Mouse (Mus musculus): Measurements from ENCODE around the gene Rab39. TPM values are rescaled to one million over a fixed set of nuclear protein-coding genes. Genes with fewer than 3 reads are reported as not detected.

The Rab39 gene
- polyA plus RNA-seq, 1 experiment from 2014 or later = 1.4 TPM

- no peak for DNase-seq (ENCODE audit: low spot score)
- no peaks in the 10 kb centered on the region for H3K27me3 ChIP-seq (replicated peaks; ENCODE audit: low read depth, poor library complexity, severe bottlenecking)
- H3K4me1 ChIP-seq = no peaks in the 10 kb centered on the region
- WGBS = 71% methylated on average over 4 of the region's 4 CpGs
- no peaks in the 10 kb centered on the region for H3K36me3 ChIP-seq (replicated peaks)
- H3K9me3 ChIP-seq = 0 out of 2 replicates have a peak, but pooled peaks cover 2% of the 10 kb centered on the region
- no peak overlapping the region for H3K4me3 ChIP-seq
- no peak overlapping the region for H3K27ac ChIP-seq (replicated peaks)
Observed at GRCm38 (mm10) chr9:53676921-53677320, 29.1 kb downstream of the Rab39 start.

DNA sequence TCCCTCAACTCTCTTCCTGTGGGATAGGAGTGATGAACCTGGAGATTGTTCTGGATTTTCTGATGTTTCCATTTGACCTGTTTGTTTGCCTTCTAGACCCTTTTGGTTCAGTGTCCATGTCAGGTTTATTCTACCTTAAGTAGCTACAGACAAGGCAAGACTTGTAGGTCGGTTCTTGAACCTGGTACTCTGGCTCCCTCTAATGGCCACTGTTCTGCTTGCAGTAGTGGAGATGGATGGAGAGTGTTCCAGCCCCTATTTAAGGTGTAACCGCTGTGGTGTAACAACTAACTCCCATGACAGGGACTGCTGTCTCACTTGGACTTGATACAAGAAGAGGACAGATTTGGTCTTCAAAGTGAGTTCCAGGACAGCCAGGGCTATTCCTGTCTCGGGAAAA lies 32.5 kb downstream of the Rab39 start:
- Histone ChIP-seq H3K4me3 (no peak overlapping the region), H3K9me3 (0 out of 2 replicates have a peak, but pooled peaks cover 2% of the 10 kb centered on the region), H3K4me1 (peaks cover 3% of the 10 kb centered on the region; the same call in 1 of the 2 replicates), H3K27me3 (replicated peaks; ENCODE audit: low read depth, poor library complexity, severe bottlenecking) (no peaks in the 10 kb centered on the region), H3K27ac (replicated peaks) (no peak overlapping the region), H3K36me3 (replicated peaks) (no peaks in the 10 kb centered on the region)
- WGBS = 21% methylated on average over 3 of the region's 3 CpGs
- peak; percentile 56 for DNase-seq (ENCODE audit: low spot score)

GRCm38 (mm10) chr9:53669680-53670219 lies 36.3 kb downstream of the Rab39 start, which contains the start of gene Cul5:
Gene Cul5, minus strand, starts transcription at chr9:53670014.
- peak; percentile 33 for DNase-seq (ENCODE audit: low spot score)
- 53% methylated on average over 5 of the region's 5 CpGs for WGBS
- H3K27me3 ChIP-seq (replicated peaks; ENCODE audit: low read depth, poor library complexity, severe bottlenecking) = no peaks in the 10 kb centered on the region
- H3K4me1 ChIP-seq = peaks cover 20% of the 10 kb centered on the region
- no peak within 1 kb of the TSS for H3K4me3 ChIP-seq
- no peaks in the 10 kb centered on the region; the same call in 1 of the 2 replicates for H3K36me3 ChIP-seq (replicated peaks)
- no peak within 1 kb of the TSS for H3K27ac ChIP-seq (replicated peaks)
- no peaks in the 10 kb centered on the region for H3K9me3 ChIP-seq

DNA sequence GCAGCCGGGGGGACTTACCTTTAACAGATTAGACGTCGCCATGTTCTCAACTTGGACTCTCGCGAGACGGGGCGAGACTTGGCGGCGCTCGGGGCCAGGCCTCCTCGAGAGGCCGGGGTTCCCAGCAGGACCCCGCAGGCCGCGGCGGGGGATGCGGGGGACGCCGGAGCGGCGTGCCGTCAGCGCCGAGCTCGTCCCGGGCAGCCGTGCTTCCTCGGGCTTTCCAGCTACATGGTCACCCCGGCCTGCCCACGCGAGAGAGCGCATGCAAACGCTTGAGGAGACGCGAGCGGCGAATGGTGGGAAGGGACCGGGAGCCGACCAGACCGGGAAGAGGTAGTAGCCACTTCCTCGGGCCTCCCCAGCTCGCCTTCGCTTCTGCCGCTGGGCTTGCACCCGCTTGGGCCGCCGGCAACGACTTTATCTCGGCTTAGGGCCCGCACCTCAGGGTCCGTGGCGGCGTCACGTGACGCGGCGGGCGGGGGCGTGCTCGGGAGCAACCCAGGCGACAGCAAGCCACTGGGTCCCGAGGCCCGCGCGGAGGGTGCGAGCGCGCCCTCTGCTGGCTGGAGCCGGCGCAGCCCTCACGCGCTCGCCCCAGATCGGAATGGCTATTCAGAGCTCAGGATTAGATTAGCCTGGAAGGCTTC lies 38.9 kb downstream of the Rab39 start:
- H3K27me3 ChIP-seq (replicated peaks; ENCODE audit: low read depth, poor library complexity, severe bottlenecking) = no peaks in the 10 kb centered on the region
- peaks cover 25% of the 10 kb centered on the region for H3K4me1 ChIP-seq
- peak overlapping the region; percentile 94 for H3K4me3 ChIP-seq
- under 1% methylated on average over 74 of the region's 74 CpGs for WGBS
- DNase-seq (ENCODE audit: low spot score) = peak; percentile 94
- peak overlapping the region; percentile 97 for H3K27ac ChIP-seq (replicated peaks)
- peaks cover 18% of the 10 kb centered on the region for H3K36me3 ChIP-seq (replicated peaks)
- no peaks in the 10 kb centered on the region for H3K9me3 ChIP-seq

DNA sequence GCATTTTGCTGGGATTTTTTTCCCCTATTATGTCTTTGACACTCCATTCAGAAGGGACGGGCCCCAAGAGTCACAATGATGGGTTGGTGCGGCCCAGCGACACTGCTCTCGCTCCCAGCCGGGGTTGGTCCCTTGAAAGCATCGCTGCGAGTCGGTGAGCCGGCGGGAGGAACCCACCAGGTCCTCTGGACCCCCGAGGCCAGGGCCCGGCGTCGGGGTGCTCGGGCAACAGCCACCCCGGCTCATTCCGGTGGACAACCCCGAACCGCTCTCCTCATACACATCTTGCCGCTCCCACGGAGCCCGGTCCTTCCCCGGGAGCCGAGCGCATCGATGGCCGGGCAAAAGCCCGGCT lies 39.4 kb downstream of the Rab39 start:
- DNase-seq (ENCODE audit: low spot score) = no peak
- no peaks in the 10 kb centered on the region for H3K27me3 ChIP-seq (replicated peaks; ENCODE audit: low read depth, poor library complexity, severe bottlenecking)
- WGBS = 0% methylated on average over 28 of the region's 28 CpGs
- peaks cover 25% of the 10 kb centered on the region for H3K4me1 ChIP-seq
- H3K4me3 ChIP-seq = peak overlapping the region; percentile 94
- H3K36me3 ChIP-seq (replicated peaks) = peaks cover 19% of the 10 kb centered on the region
- no peaks in the 10 kb centered on the region for H3K9me3 ChIP-seq
- H3K27ac ChIP-seq (replicated peaks) = peak overlapping the region; percentile 97

- Histone ChIP-seq H3K4me3 (peak overlapping the region; percentile 94), H3K27me3 (replicated peaks; ENCODE audit: low read depth, poor library complexity, severe bottlenecking) (no peaks in the 10 kb centered on the region), H3K9me3 (no peaks in the 10 kb centered on the region), H3K36me3 (replicated peaks) (peaks cover 23% of the 10 kb centered on the region), H3K4me1 (peaks cover 25% of the 10 kb centered on the region), H3K27ac (replicated peaks) (no peak overlapping the region)
- DNase-seq (ENCODE audit: low spot score) = no peak
Observed at GRCm38 (mm10) chr9:53665428-53665827, 40.6 kb downstream of the Rab39 start.

- no peak overlapping the region for H3K27ac ChIP-seq (replicated peaks)
- peaks cover 24% of the 10 kb centered on the region for H3K36me3 ChIP-seq (replicated peaks)
- no peaks in the 10 kb centered on the region for H3K9me3 ChIP-seq
- no peaks in the 10 kb centered on the region for H3K27me3 ChIP-seq (replicated peaks; ENCODE audit: low read depth, poor library complexity, severe bottlenecking)
- peaks cover 24% of the 10 kb centered on the region for H3K4me1 ChIP-seq
- DNase-seq (ENCODE audit: low spot score) = no peak
- no peak overlapping the region for H3K4me3 ChIP-seq
- 85% methylated on average over 2 of the region's 2 CpGs for WGBS
Observed at GRCm38 (mm10) chr9:53664819-53665218, 41.2 kb downstream of the Rab39 start.

GRCm38 (mm10) chr9:53634796-53635195 lies 71.2 kb downstream of the Rab39 start:
- Histone ChIP-seq H3K9me3 (no peaks in the 10 kb centered on the region), H3K36me3 (replicated peaks) (peaks cover 98% of the 10 kb centered on the region), H3K4me1 (no peaks in the 10 kb centered on the region), H3K4me3 (no peak overlapping the region), H3K27me3 (replicated peaks; ENCODE audit: low read depth, poor library complexity, severe bottlenecking) (no peaks in the 10 kb centered on the region), H3K27ac (replicated peaks) (no peak overlapping the region)
- no peak for DNase-seq (ENCODE audit: low spot score)
- WGBS = 93% methylated on average over 6 of the region's 6 CpGs

Other genes starting within 250 kb of the Rab39 start
- gene Atm, start 169.5 kb downstream of the Rab39 start, polyA plus RNA-seq (2016; fragmentation: Nextera tagmentation; extraction: Ambion mirVana) = 19.3 and 22.0 TPM in 2 replicates
- gene Npat, start 169.2 kb downstream of the Rab39 start, polyA plus RNA-seq (2016; fragmentation: Nextera tagmentation; extraction: Ambion mirVana) = 20.6 and 23.9 TPM in 2 replicates
- 33.6 and 37.4 TPM in 2 replicates for gene Acat1, start 95.8 kb downstream of the Rab39 start, polyA plus RNA-seq (2016; fragmentation: Nextera tagmentation; extraction: Ambion mirVana)
- 38.1 and 38.6 TPM in 2 replicates for gene Cul5, start 36.2 kb downstream of the Rab39 start, polyA plus RNA-seq (2016; fragmentation: Nextera tagmentation; extraction: Ambion mirVana)
- 7.0 and 7.7 TPM in 2 replicates for gene Slc35f2, start 65.3 kb upstream of the Rab39 start, polyA plus RNA-seq (2016; fragmentation: Nextera tagmentation; extraction: Ambion mirVana)
- gene Sln, start 143.9 kb upstream of the Rab39 start, polyA plus RNA-seq (2016; fragmentation: Nextera tagmentation; extraction: Ambion mirVana) = 0.22 TPM in 1 of 2 replicates, not detected in the other

All from embryonic facial prominence, embryonic 10.5 days (tissue).